Mouse (Mus musculus) C3H10T1/2 (cell line): ENCODE data around the gene 1500009C09Rik. TPM values are rescaled to one million over a fixed set of nuclear protein-coding genes. Genes with fewer than 3 reads are reported as not detected.

Source experiments
- polyA plus RNA-seq, 2 experiments: library from polyadenylated mRNA; unstranded; fragments of >200 nt; fragmentation: generic; extraction: Trizol; gene quantifications; one replicate each; pipeline ENCODE4 v1.2.1; 2012; ENCODE audit warnings: missing spikeins in 2 of 2

The 1500009C09Rik gene
- polyA plus RNA-seq: not detected

GRCm38 (mm10) chr15:82252097-82252496 lies at the start of gene 1500009C09Rik:
TSS of gene 1500009C09Rik (plus strand) at chr15:82252397.

GRCm38 (mm10) chr15:82212752-82213063 lies 39.5 kb upstream of the 1500009C09Rik start, which contains the start of gene Shisa8:
TSS of gene Shisa8 (minus strand) at chr15:82212815.

GRCm38 (mm10) chr15:82223657-82224601 lies 28.3 kb upstream of the 1500009C09Rik start, which contains the start of gene Tnfrsf13c:
TSS of gene Tnfrsf13c (minus strand) at chr15:82224369.

GRCm38 (mm10) chr15:82244115-82244804 lies 7.9 kb upstream of the 1500009C09Rik start, which contains the start of gene Cenpm:
TSS of gene Cenpm (minus strand) at chr15:82244748.

GRCm38 (mm10) chr15:82274593-82274926 lies 22.4 kb downstream of the 1500009C09Rik start, which contains the start of gene Sept3:
TSS of gene Sept3 (plus strand) at chr15:82274893.

DNA sequence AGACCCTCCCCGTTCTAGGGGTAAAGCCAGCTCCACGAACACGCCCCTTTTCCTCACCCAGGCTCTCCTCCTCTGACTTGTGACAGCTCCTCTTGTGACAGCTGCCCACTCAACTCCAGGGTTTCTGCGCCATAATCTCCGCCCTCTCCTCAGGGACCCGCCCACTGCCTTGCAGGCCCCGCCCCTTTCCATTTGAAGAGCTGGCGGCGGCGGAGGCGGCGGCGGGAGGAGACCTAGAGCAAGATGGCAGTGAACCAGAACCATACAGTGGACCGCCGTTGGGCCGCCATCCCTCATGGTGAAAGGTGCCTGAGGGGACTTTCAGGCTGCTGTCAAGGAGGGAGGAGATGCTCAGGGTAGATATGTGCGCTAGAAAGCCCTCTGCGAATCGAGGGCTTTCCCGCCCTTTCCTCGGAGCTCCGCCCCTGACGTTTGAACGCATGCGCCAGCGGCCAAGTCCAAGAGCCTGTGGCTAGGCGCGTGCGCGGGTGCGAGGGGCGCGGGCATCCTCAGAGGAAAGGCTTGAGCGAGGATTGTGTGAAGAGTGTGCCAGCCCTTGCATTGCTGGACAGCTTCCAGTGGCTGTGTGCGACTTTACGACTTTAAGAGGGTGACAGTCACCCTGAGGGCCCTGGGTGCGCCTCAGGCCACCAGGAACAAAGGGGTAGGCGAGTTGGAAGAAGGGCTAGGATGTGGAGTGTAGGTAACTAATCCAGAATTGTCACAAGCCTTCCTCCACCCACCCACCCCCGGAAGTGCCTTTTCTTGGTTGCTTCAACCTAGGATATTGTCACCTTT lies 46.8 kb downstream of the 1500009C09Rik start, which contains the start of gene Wbp2nl:
TSS of gene Wbp2nl (plus strand) at position 191 of the 798 bp plus-strand sequence.

Other genes starting within 250 kb of the 1500009C09Rik start
- gene Desi1, start 218.5 kb upstream of the 1500009C09Rik start, polyA plus RNA-seq: 10 to 100 TPM; 28.2 to 46.7 TPM
- gene Snu13, start 204.8 kb upstream of the 1500009C09Rik start, polyA plus RNA-seq: 100 to 1,000 TPM; 121 to 181 TPM
- gene 4930407I10Rik, start 193.2 kb upstream of the 1500009C09Rik start, polyA plus RNA-seq: under 1 TPM in 1 of 2 experiments, not detected in 1; 0.01 TPM
- gene Mei1, start 182.4 kb upstream of the 1500009C09Rik start, polyA plus RNA-seq: under 1 TPM in 1 of 2 experiments, not detected in 1; 0.01 TPM
- 10 to 100 TPM in 1 of 2 experiments, 1 to 10 TPM in 1; 6.5 to 13.8 TPM for gene Ccdc134, start 124.5 kb upstream of the 1500009C09Rik start, polyA plus RNA-seq
- 100 to 1,000 TPM in 1 of 2 experiments, 10 to 100 TPM in 1; 70.2 to 128 TPM for gene Srebf2, start 105.2 kb upstream of the 1500009C09Rik start, polyA plus RNA-seq
- gene Shisa8, start 39.6 kb upstream of the 1500009C09Rik start, polyA plus RNA-seq: under 1 TPM in 1 of 2 experiments, not detected in 1; 0.28 TPM
- gene Tnfrsf13c, start 28.0 kb upstream of the 1500009C09Rik start, polyA plus RNA-seq: under 1 TPM in 1 of 2 experiments, not detected in 1; 0.61 TPM
- gene Cenpm, start 7.6 kb upstream of the 1500009C09Rik start, polyA plus RNA-seq: 100 to 1,000 TPM; 147 to 179 TPM
- under 1 TPM in 1 of 2 experiments, not detected in 1; 0.04 TPM for gene Sept3, start 22.5 kb downstream of the 1500009C09Rik start, polyA plus RNA-seq
- not detected for gene Wbp2nl, start 46.6 kb downstream of the 1500009C09Rik start, polyA plus RNA-seq
- 100 to 1,000 TPM in 1 of 2 experiments, 10 to 100 TPM in 1; 21.5 to 103 TPM for gene Naga, start 86.5 kb downstream of the 1500009C09Rik start, polyA plus RNA-seq
- gene Pheta2, start 86.5 kb downstream of the 1500009C09Rik start, polyA plus RNA-seq: under 1 TPM; 0.01 to 0.18 TPM
- 100 to 1,000 TPM; 579 to 591 TPM for gene Smdt1, start 86.6 kb downstream of the 1500009C09Rik start, polyA plus RNA-seq
- 100 to 1,000 TPM; 143 to 543 TPM for gene Ndufa6, start 101.9 kb downstream of the 1500009C09Rik start, polyA plus RNA-seq
- gene Cyp2d22, start 127.9 kb downstream of the 1500009C09Rik start, polyA plus RNA-seq: under 1 TPM; 0.12 to 0.59 TPM
- not detected for gene Cyp2d11, start 141.6 kb downstream of the 1500009C09Rik start, polyA plus RNA-seq
- not detected for gene Cyp2d10, start 154.8 kb downstream of the 1500009C09Rik start, polyA plus RNA-seq
- not detected for gene Cyp2d9, start 181.0 kb downstream of the 1500009C09Rik start, polyA plus RNA-seq